Mouse (Mus musculus) Patski (cell line): ENCODE results near the gene Npl. TPM values are rescaled to one million over a fixed set of nuclear protein-coding genes. Genes with fewer than 3 reads are reported as not detected.

Experiments used
- ATAC-seq: fragments of 100-300 bp; one replicate; pipeline ENCODE4 v1.8.0; 2021
- CTCF ChIA-PET: fragments of 350-600 bp; sonication (Branson Sonifier 250); formaldehyde crosslinking; loops from one replicate; lab custom pipeline; 2022; ENCODE audit warnings: inconsistent platforms; lab: Charles Lee
- POLR2A ChIA-PET: fragments of 350-600 bp; sonication (Branson Sonifier 250); formaldehyde crosslinking; loops from one replicate; lab custom pipeline; 2022; ENCODE audit warnings: antibody characterized with exemption, inconsistent platforms; lab: Charles Lee
- DNase-seq: peaks from one replicate; pipeline ENCODE4 v3.0.0-alpha.2; 2011; ENCODE audit warnings: low read depth, low spot score
- H3K27me3 ChIP-seq: fragments of 371-371 bp; one replicate; pipeline ENCODE4 v1.5.1; 2021
- CTCF ChIP-seq: fragments of 100-300 bp; IDR thresholded peaks from one replicate; pipeline ENCODE4 v1.5.1; 2021
- in situ Hi-C: fragments of 300-500 bp; cut with MboI; formaldehyde crosslinking; loops from 3 replicates; pipeline ENCODE4 v1.11.1; 2018; ENCODE audit warnings: low pct_unique_long_range_greater_than_20kb, mixed read lengths
- polyA plus RNA-seq: library from polyadenylated mRNA; unstranded; gene quantifications from one replicate; pipeline ENCODE4 v1.2.3, GENCODE M21; 2021

Gene Npl
- polyA plus RNA-seq, 1 experiment from 2014 or later: 4.3 TPM

- no peaks in the 10 kb centered on the region for H3K27me3 ChIP-seq
- in situ Hi-C loops: no loop called here
- ChIA-PET POLR2A (interaction anchor here (0.6 kb wide), 1 partner anchor 322 kb away, joined by 3 read pairs; no protein-coding TSS in a partner anchor), CTCF (interaction anchor here (1.1 to 1.2 kb wide), 3 partner anchors 10 to 18 kb away, joined by 3 to 4 read pairs (median 3); no protein-coding TSS in a partner anchor)
- DNase-seq (no peak), ATAC-seq (no peak)
- TF ChIP-seq CTCF: peak; percentile 78
Measured at GRCm38 (mm10) chr1:153480386-153481024, 69.3 kb downstream of the Npl start.

- CTCF ChIA-PET: no interaction called here
Measured at GRCm38 (mm10) chr1:153479296-153479695, 70.5 kb downstream of the Npl start.

GRCm38 (mm10) chr1:153461796-153462195, 88.0 kb downstream of the Npl start:
- in situ Hi-C loops: no loop called here
- POLR2A ChIA-PET: no interaction called here
- CTCF ChIA-PET: no interaction called here
- DNase-seq (no peak), ATAC-seq (no peak)
- TF ChIP-seq CTCF: no peak
- no peaks in the 10 kb centered on the region for H3K27me3 ChIP-seq

More at GRCm38 (mm10) chr1:153479296-153479695, 70.5 kb downstream of the Npl start:
- ATAC-seq (no peak), DNase-seq (no peak)
- POLR2A ChIA-PET: no interaction called here
- in situ Hi-C loops: no loop called here
- H3K27me3 ChIP-seq: no peaks in the 10 kb centered on the region
- TF ChIP-seq CTCF: no peak

GRCm38 (mm10) chr1:153456137-153456536, 93.7 kb downstream of the Npl start:
- TF ChIP-seq CTCF: no peak
- DNase-seq (no peak), ATAC-seq (no peak)
- no peaks in the 10 kb centered on the region for H3K27me3 ChIP-seq
- in situ Hi-C loops: no loop called here
- CTCF ChIA-PET: no interaction called here
- POLR2A ChIA-PET: no interaction called here

- DNase-seq (no peak), ATAC-seq (peak; percentile 18)
- ChIA-PET POLR2A (no interaction called here), CTCF (interaction anchor here (1.5 kb wide), 2 partner anchors 10 to 296 kb away, joined by 5 to 7 read pairs; partner anchors contain the start of gene Rnasel)
- in situ Hi-C loops: no loop called here
- no peak for TF ChIP-seq CTCF
- H3K27me3 ChIP-seq: no peaks in the 10 kb centered on the region
Measured at GRCm38 (mm10) chr1:153453146-153453642, 96.7 kb downstream of the Npl start.

Other genes starting within 250 kb of the Npl start
- gene Lamc1, start 217.3 kb downstream of the Npl start, polyA plus RNA-seq: 93.8 TPM
- gene Shcbp1l, start 124.9 kb downstream of the Npl start, polyA plus RNA-seq: 0.13 TPM
- gene Dhx9, start 62.4 kb downstream of the Npl start, polyA plus RNA-seq: 157 TPM
- gene Rgs8, start 103.0 kb upstream of the Npl start, polyA plus RNA-seq: 0.53 TPM
- 0.03 TPM for gene Rgs16, start 190.3 kb upstream of the Npl start, polyA plus RNA-seq
- 8.1 TPM for gene Rnasel, start 199.4 kb upstream of the Npl start, polyA plus RNA-seq